Mouse (Mus musculus) olfactory bulb, adult 2 months (tissue): ENCODE data around the gene Bex1. TPM values are rescaled to one million over a fixed set of nuclear protein-coding genes. Genes with fewer than 3 reads are reported as not detected.

Source experiments
- H3K27ac ChIP-seq: fragments of 200-500 bp; 2 replicates; pipeline ENCODE4 v1.5.1; 2012; ENCODE audit warnings: low read depth, low read length; ENCODE audit not compliant: insufficient read depth
- H3K4me1 ChIP-seq: fragments of 200-500 bp; 2 replicates; pipeline ENCODE4 v1.6.1; 2012; ENCODE audit warnings: low read length; ENCODE audit not compliant: control insufficient read depth, insufficient read depth
- H3K4me3 ChIP-seq: fragments of 200-500 bp; 2 replicates; pipeline ENCODE4 v1.5.1; 2012; ENCODE audit warnings: mild to moderate bottlenecking, low read depth, low read length, moderate library complexity; ENCODE audit not compliant: insufficient read depth
- CTCF ChIP-seq: fragments of 200-500 bp; IDR thresholded peaks from 2 replicates; pipeline ENCODE4 v1.5.1; 2012; ENCODE audit warnings: low read depth, mild to moderate bottlenecking, low read length, moderate library complexity; ENCODE audit not compliant: insufficient read depth
- POLR2A ChIP-seq: fragments of 200-500 bp; IDR thresholded peaks from 2 replicates; pipeline ENCODE4 v1.6.1; 2012; ENCODE audit warnings: mild to moderate bottlenecking, low read depth, low read length, moderate library complexity; ENCODE audit not compliant: insufficient read depth
- WGBS: fragments of 180-500 bp; shearing (Covaris S2); methylation state at CpG from one replicate; pipeline ENCODE4 v1.1.7; 2018; 5-methylcytosine and 5-hydroxymethylcytosine counted together
- polyA plus RNA-seq: library from polyadenylated mRNA; stranded (reverse); fragments of >200 nt; gene quantifications from 2 replicates; pipeline ENCODE4 v1.2.4, GENCODE M21; 2012; ENCODE audit warnings: low replicate concordance; ENCODE audit not compliant: missing spikeins, insufficient read depth, insufficient read length

Gene Bex1
- polyA plus RNA-seq, 1 experiment, result 721 TPM

DNA sequence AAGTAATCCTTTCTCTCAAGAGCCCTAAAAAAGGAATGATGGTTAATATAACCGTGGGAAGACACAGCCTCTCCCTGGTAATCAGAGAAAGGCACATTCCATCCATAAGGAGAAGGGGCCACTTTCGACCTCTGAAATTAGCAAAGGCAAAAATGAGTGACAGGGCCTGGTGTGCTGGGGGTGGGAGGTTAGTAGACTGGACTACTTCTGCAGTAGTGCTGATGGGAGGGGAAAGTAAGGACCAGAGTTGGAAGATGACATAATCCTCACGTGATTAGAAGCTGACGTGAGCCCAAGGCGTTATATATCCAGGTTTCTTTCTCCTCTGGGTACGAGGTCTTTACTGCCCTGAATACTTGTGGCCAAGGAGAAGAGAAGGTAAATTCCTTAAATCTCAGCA is 8.4 kb upstream of the Bex1 start:
- Histone ChIP-seq H3K27ac (no peak overlapping the region), H3K4me3 (no peak overlapping the region), H3K4me1 (no peaks in the 10 kb centered on the region)
- TF ChIP-seq POLR2A (no peak), CTCF (no peak)
- 85% methylated on average over 6 of the region's 6 CpGs for WGBS

- 38% methylated on average over 1 of the region's 1 CpGs for WGBS
- Histone ChIP-seq H3K4me3 (no peak overlapping the region), H3K27ac (no peak overlapping the region), H3K4me1 (no peaks in the 10 kb centered on the region)
- TF ChIP-seq CTCF, result no peak
- no peak for TF ChIP-seq POLR2A
These were observed 990 bp upstream of the Bex1 start for GRCm38 (mm10) chrX:136216303-136216702.

DNA sequence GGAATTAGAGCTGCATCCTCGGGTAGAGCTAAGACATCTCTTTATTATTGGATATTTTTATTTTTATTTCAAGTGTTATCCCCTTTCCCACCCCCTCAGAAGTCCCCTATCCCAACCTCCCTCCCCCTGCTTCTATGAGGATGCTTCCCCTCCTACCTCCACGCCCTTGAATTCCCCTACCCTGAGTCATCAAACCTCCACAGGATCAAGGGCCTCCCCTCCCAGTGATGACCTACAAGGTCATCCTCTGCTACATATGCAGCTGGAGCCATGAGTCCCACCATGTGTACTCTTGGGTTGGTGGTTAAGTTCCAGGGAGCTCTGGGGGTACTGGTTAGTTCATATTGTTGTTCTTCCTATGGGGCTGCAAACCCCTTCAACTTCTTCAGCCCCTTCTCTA is 1.9 kb downstream of the Bex1 start:
- no peak overlapping the region for H3K27ac ChIP-seq
- TF ChIP-seq CTCF, result no peak
- no peak for TF ChIP-seq POLR2A
- H3K4me1 ChIP-seq, result no peaks in the 10 kb centered on the region
- WGBS, result 68% methylated on average over 2 of the region's 2 CpGs
- no peak overlapping the region for H3K4me3 ChIP-seq

- no peak overlapping the region for H3K27ac ChIP-seq
- 85% methylated on average over 6 of the region's 6 CpGs for WGBS
- no peak for TF ChIP-seq POLR2A
- TF ChIP-seq CTCF, result no peak
- H3K4me3 ChIP-seq, result no peak overlapping the region
- peaks cover 3% of the 10 kb centered on the region; the same call in 1 of the 2 replicates for H3K4me1 ChIP-seq
These were observed 10.9 kb downstream of the Bex1 start for GRCm38 (mm10) chrX:136204406-136204805.

DNA sequence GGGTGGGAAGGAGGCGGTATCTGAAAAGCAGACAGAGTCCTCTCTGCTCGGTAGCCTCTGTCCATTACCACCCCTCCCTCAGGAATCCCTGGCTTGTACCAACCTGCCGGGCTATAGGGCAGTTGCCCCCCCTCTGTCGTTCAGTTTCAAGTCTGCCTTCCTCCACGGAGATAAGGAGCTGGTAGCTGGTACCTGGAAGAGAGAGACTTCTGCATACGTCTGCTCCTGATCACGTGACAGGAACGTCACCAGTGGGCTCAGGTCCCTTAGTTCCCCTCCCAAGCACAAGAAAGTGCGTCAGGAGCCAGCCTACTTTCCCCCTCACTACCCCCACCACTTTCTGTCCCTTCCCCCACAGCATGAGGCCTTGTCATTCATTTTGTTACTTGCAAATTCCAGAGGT is 11.6 kb downstream of the Bex1 start, which contains the start of gene Tceal5:
Gene Tceal5 (minus strand): TSS at position 213 of the 403 bp plus-strand sequence.
- Histone ChIP-seq H3K27ac (peak within 1 kb of the TSS; percentile 61), H3K4me1 (peaks cover 3% of the 10 kb centered on the region; the same call in 1 of the 2 replicates), H3K4me3 (peak within 1 kb of the TSS; percentile 91)
- 23% methylated on average over 9 of the region's 9 CpGs for WGBS
- no peak for TF ChIP-seq CTCF
- TF ChIP-seq POLR2A, result 0 out of 2 replicates have a peak, but pooled peaks have one; percentile 19

- TF ChIP-seq CTCF (no peak), POLR2A (no peak)
- 23% methylated on average over 7 of the region's 7 CpGs for WGBS
- H3K27ac ChIP-seq, result peak overlapping the region; percentile 61
These were observed 12.1 kb downstream of the Bex1 start for GRCm38 (mm10) chrX:136203257-136203656.

GRCm38 (mm10) chrX:136196873-136197272 is 18.4 kb downstream of the Bex1 start:
- H3K4me1 ChIP-seq, result no peaks in the 10 kb centered on the region
- TF ChIP-seq POLR2A (no peak), CTCF (no peak)
- H3K27ac ChIP-seq, result no peak overlapping the region
- 50% methylated on average over 1 of the region's 1 CpGs for WGBS
- no peak overlapping the region for H3K4me3 ChIP-seq

More at GRCm38 (mm10) chrX:136203257-136203656, 12.1 kb downstream of the Bex1 start:
- H3K4me3 ChIP-seq, result peak overlapping the region; percentile 91
- H3K4me1 ChIP-seq, result peaks cover 3% of the 10 kb centered on the region; the same call in 1 of the 2 replicates

DNA sequence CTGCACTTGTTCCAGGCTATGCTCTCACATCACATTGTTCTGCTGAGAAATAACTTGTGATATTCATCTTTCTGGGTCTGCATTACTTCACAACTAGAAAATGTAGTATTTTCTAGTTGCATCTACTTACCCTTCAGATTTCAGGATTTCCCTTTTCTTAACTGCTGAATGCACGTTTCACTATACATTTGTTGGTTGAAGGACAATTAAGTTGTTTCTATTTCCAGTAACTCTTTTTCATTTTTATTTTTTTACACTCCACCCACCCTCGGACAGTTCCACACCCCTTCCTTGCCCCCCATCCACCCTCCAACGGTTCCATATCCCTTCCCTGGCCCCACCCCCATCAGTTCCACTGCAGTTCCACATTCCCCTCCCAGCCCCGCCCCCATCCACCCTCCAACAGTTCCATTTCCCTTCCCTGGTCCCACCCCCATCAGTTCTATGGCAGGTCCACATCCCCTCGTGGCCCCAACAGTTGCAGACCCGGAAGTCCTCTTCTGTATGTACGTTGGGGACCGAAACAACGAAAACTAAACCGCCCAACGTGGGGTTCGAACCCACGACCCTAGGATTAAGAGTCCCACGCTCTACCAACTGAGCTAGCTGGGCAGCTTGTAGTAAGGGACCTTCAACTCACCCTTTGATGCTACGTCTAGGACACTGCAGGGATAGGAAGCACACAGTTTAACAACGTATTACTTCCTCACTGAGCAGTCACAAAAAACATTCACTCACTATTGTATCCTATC is 19.9 kb downstream of the Bex1 start:
- no peak overlapping the region for H3K4me3 ChIP-seq
- H3K4me1 ChIP-seq, result no peaks in the 10 kb centered on the region
- H3K27ac ChIP-seq, result no peak overlapping the region
- TF ChIP-seq CTCF (no peak), POLR2A (no peak)
- WGBS, result 78% methylated on average over 16 of the region's 16 CpGs

GRCm38 (mm10) chrX:136183107-136183506 is 32.2 kb downstream of the Bex1 start:
- H3K4me1 ChIP-seq, result no peaks in the 10 kb centered on the region
- H3K4me3 ChIP-seq, result no peak overlapping the region
- H3K27ac ChIP-seq, result no peak overlapping the region
- WGBS, result 92% methylated on average over 1 of the region's 1 CpGs
- no peak for TF ChIP-seq POLR2A
- TF ChIP-seq CTCF, result no peak
